Mouse (Mus musculus) forebrain, embryonic 11.5 days (tissue): Measurements from ENCODE around the gene Gm49510. TPM values are rescaled to one million over a fixed set of nuclear protein-coding genes. Genes with fewer than 3 reads are reported as not detected.

Experiments used
- ATAC-seq: fragments of 200-750 bp; cut with Nextera tagmentation; replicated peaks from 2 replicates; pipeline ENCODE4 v1.8.0; 2017; ENCODE audit warnings: moderate TSS enrichment; ENCODE audit not compliant: low FRiP score
- DNase-seq: peaks from one replicate; pipeline ENCODE4 v3.0.0-alpha.2; 2017; ENCODE audit warnings: low spot score
- H3K27ac ChIP-seq: fragments of 300-500 bp; sonication (generic); 2 replicates; pipeline ENCODE4 v1.5.1; 2014; ENCODE audit warnings: low read depth, low read length
- H3K27me3 ChIP-seq: fragments of 300-500 bp; sonication (generic); 2 replicates; pipeline ENCODE4 v1.6.1; 2014; ENCODE audit warnings: mild to moderate bottlenecking, low read length, mixed read lengths; ENCODE audit not compliant: control insufficient read depth, insufficient read depth
- H3K36me3 ChIP-seq: fragments of 300-500 bp; sonication (generic); 2 replicates; pipeline ENCODE4 v1.6.1; 2014; ENCODE audit warnings: mild to moderate bottlenecking, low read length, moderate library complexity, mixed read lengths; ENCODE audit not compliant: control insufficient read depth, insufficient read depth
- H3K4me1 ChIP-seq: fragments of 300-500 bp; sonication (generic); replicated peaks from 2 replicates; pipeline ENCODE4 v1.6.1; 2014; ENCODE audit warnings: low read length, mixed read lengths; ENCODE audit not compliant: control insufficient read depth, insufficient read depth
- H3K4me2 ChIP-seq: fragments of 300-500 bp; sonication (generic); 2 replicates; pipeline ENCODE4 v1.6.1; 2014; ENCODE audit warnings: low read depth, mild to moderate bottlenecking, low read length, moderate library complexity, mixed read lengths; ENCODE audit not compliant: severe bottlenecking
- H3K4me3 ChIP-seq: fragments of 300-500 bp; sonication (generic); 2 replicates; pipeline ENCODE4 v1.5.1; 2014; ENCODE audit warnings: low read depth, low read length
- H3K9ac ChIP-seq: fragments of 300-500 bp; sonication (generic); 2 replicates; pipeline ENCODE4 v1.6.1; 2014; ENCODE audit warnings: low read length
- H3K9me3 ChIP-seq: fragments of 300-500 bp; sonication (generic); 2 replicates; pipeline ENCODE4 v1.6.1; 2016; ENCODE audit warnings: low read length, mixed read lengths; ENCODE audit not compliant: control insufficient read depth
- WGBS: fragments of 180-500 bp; shearing (Covaris S2); extraction: QIAGEN DNeasy Blood & Tissue Kit; methylation state at CpG from one replicate; pipeline ENCODE4 v1.1.7; 2014; 5-methylcytosine and 5-hydroxymethylcytosine counted together
- polyA plus RNA-seq: library from polyadenylated mRNA; unstranded; fragments of >200 nt; fragmentation: Nextera tagmentation; extraction: Ambion mirVana; gene quantifications from 2 replicates; pipeline ENCODE4 v1.2.1, GENCODE M21; 2014

The Gm49510 gene
- polyA plus RNA-seq, 1 experiment from 2014 or later = 0.13 TPM

DNA sequence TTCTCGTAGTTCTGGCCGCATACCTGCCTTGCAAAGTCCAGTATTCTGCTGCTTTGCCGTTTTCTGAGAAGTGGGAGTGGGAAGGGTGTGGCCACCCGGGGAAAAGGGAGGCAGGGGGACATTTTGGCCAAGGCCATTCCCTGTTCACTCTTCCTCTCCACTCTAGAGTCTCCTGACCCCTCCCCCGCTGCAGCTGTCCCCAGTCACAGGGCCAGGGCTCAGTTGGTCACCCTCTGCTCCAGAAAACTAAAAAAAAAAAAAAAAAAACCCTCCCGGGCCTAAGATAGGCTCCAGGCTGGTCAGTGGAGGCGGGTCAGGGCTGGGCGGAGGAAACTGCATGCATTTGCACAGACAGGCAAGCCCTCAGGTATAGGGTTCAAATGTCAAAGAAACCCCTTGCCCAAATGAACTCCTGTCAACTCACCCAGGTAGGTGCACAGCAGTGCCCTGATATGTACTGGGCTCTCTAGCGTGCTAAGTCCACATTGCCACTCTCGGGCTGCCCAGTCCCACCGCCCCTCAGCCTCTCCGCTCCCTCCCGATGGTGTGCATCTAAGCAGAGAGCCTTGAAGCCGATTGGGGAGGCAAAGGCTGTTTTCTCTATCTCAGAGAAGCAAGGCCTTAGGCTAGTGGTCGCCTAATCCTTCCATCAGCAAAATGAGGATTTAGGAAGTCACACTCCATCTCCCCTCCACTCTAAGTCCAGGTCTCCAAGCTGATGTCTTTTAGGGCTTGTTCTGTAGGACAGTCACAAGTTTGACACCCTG is 27.7 kb downstream of the Gm49510 start:
- DNase-seq = no peak
- H3K4me1 ChIP-seq = peaks cover 22% of the 10 kb centered on the region
- peak overlapping the region; percentile 59 for H3K4me2 ChIP-seq
- H3K27me3 ChIP-seq = peaks cover 4% of the 10 kb centered on the region; the same call in 1 of the 2 replicates
- 0 out of 2 replicates have a peak, but pooled peaks have one; percentile 25 for ATAC-seq
- 16% methylated on average over 15 of the region's 15 CpGs for WGBS
- peak overlapping the region; percentile 28 for H3K4me3 ChIP-seq
- H3K27ac ChIP-seq = no peak overlapping the region
- no peaks in the 10 kb centered on the region for H3K36me3 ChIP-seq
- H3K9me3 ChIP-seq = no peaks in the 10 kb centered on the region
- H3K9ac ChIP-seq = no peak overlapping the region; the same call in 1 of the 2 replicates

DNA sequence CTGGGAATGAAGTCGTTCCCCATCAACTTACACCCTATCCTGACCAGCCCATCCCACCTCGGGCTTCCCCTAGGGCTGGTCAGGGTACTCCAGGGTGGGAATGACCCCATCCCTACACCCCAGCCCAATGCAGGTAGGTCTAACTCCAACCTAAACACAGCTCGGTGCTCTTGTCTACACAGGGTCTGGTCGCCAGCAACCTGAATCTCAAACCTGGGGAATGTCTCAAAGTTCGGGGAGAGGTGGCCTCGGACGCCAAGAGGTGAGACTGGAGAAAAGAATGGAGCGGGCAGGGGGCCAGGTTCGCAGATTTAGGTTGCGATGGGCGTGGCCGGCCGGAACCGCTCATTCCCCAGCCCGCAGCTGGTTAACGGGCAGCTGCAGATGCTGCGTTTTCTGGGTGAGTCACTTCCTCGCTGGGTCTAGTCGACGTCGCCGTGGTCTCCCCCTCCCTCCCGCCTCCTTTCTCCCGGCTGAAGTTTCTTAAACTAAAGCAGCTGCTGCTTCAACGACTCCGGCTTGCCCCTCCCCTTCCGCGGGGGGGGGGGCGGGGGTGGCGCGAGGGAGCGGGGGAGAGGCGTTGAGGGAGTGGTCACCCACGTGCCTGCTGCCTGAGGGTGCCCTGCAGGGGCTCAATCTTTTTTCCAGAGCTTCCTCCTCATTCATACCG is 28.5 kb downstream of the Gm49510 start:
- DNase-seq (peak; percentile 89), ATAC-seq (peak; percentile 58)
- Histone ChIP-seq H3K9ac (peak overlapping the region; percentile 45), H3K9me3 (no peaks in the 10 kb centered on the region), H3K27ac (no peak overlapping the region), H3K27me3 (peaks cover 4% of the 10 kb centered on the region; the same call in 1 of the 2 replicates), H3K4me3 (peak overlapping the region; percentile 28), H3K4me1 (peaks cover 22% of the 10 kb centered on the region), H3K36me3 (no peaks in the 10 kb centered on the region), H3K4me2 (peak overlapping the region; percentile 59)
- under 1% methylated on average over 33 of the region's 35 CpGs for WGBS

DNA sequence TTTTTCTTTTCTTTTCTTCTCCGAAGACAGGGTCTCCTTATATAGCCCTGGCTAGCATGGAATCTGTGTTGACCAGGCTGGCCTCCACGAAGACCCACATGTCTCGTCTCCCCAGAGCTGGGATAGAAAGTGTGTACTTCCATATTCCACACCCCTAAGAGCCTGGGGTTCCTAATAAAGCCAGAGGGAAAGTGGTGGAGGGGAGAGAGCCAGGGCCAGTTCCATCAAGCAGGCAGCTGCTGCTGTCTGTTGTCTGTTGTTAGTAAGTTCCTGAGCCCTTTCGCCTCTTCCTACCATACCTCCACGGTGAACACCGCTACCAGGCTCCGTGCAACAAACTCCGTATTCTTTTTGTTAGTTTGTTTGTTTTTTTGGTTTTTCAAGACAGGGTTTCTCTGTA is 29.1 kb downstream of the Gm49510 start:
- Histone ChIP-seq H3K36me3 (no peaks in the 10 kb centered on the region), H3K9me3 (no peaks in the 10 kb centered on the region), H3K27me3 (peaks cover 4% of the 10 kb centered on the region; the same call in 1 of the 2 replicates), H3K4me3 (peak overlapping the region; percentile 28; the same call in 1 of the 2 replicates), H3K9ac (no peak overlapping the region), H3K4me2 (peak overlapping the region; percentile 59), H3K27ac (0 out of 2 replicates have a peak overlapping the region, but pooled peaks have one; percentile 31), H3K4me1 (peaks cover 22% of the 10 kb centered on the region)
- DNase-seq = no peak
- 0 out of 2 replicates have a peak, but pooled peaks have one; percentile 3 for ATAC-seq
- WGBS = 51% methylated on average over 8 of the region's 8 CpGs

DNA sequence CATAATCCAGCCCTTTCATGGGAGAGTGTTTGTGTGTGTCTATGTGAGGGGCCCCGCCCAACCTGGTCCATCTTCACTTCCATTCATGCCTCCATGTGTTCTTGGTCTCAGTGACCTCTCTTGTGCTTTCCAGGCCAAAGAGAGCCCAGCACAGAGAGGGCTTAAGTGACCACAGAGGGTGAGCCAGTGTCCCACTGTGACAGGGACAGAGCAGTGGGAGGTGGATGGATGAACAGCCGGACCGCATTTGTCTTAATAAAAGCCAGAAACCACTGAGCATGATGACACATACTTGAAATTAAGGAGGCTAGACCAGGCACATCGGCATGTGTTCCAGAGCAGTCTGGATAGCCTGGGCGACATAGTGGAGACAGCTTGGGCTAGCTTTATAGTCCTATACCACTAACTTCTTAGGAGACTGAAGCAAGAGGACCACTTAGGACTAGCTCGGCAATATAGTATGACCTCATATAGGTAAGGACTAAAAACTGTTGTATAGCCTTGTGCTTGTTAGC is 30.8 kb downstream of the Gm49510 start:
- ATAC-seq (no peak), DNase-seq (peak; percentile 41)
- no peaks in the 10 kb centered on the region for H3K36me3 ChIP-seq
- WGBS = 94% methylated on average over 6 of the region's 6 CpGs
- no peak overlapping the region for H3K4me3 ChIP-seq
- H3K27ac ChIP-seq = no peak overlapping the region
- H3K9ac ChIP-seq = no peak overlapping the region
- no peaks in the 10 kb centered on the region for H3K9me3 ChIP-seq
- H3K4me1 ChIP-seq = peaks cover 22% of the 10 kb centered on the region
- no peak overlapping the region for H3K4me2 ChIP-seq
- H3K27me3 ChIP-seq = peaks cover 4% of the 10 kb centered on the region; the same call in 1 of the 2 replicates

DNA sequence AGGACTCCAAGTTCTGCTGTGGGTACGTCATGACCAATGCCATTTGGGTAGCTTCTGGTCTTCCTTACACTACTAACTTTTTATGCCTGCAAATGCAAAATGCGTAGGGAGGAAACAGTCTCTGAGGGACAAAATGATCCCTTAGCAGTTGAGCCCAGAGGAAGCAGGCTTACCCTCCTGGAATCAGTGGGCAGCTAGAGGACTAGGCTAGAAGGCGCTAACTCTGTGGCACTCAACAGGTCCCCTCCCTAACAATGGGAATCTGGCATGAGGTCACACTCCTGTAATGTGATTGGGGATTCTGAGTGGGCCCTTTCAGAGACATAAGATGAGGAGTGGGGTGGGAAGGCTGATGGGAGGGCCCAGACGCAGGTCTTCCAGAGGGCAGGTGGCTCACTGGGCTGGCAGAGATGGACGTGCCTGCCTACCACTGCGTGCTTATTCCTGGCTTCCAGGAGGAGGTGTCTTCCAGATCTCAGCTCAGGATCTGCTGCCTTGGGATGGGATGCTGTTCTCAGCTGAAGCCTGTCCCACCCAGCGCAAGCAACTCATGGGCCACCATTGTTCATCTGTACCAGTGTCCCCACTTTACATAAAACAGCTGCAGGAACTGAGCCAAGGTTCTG is 31.4 kb downstream of the Gm49510 start:
- H3K9me3 ChIP-seq = no peaks in the 10 kb centered on the region
- no peaks in the 10 kb centered on the region for H3K36me3 ChIP-seq
- peaks cover 25% of the 10 kb centered on the region for H3K4me1 ChIP-seq
- no peak overlapping the region for H3K27ac ChIP-seq
- 91% methylated on average over 7 of the region's 7 CpGs for WGBS
- peaks cover 4% of the 10 kb centered on the region; the same call in 1 of the 2 replicates for H3K27me3 ChIP-seq
- no peak overlapping the region for H3K9ac ChIP-seq
- no peak overlapping the region for H3K4me3 ChIP-seq
- ATAC-seq (no peak), DNase-seq (peak; percentile 45)
- no peak overlapping the region for H3K4me2 ChIP-seq

DNA sequence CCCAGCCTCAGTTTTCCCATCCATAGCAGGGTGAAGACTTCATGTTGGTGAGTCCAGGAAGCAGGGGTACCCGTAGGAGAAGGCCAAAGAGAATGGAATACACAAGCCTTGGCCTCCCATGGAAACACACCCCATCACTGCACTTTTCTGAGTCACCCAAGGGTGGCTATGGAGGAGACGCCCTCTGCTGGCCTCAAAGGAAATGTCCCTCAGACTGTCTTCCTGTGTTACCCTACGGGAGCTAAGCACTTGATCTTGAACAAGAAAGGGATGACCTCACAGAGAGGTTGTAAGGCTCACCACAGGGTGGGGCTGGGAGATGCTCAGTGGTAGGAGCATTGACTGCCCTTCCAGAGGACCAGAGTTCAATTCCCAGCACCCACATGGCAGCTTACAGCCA is 32.1 kb downstream of the Gm49510 start:
- no peak overlapping the region for H3K9ac ChIP-seq
- H3K4me2 ChIP-seq = no peak overlapping the region
- H3K36me3 ChIP-seq = no peaks in the 10 kb centered on the region
- no peak overlapping the region for H3K27ac ChIP-seq
- DNase-seq = peak; percentile 43
- 38% methylated on average over 3 of the region's 3 CpGs for WGBS
- ATAC-seq = no peak
- peaks cover 4% of the 10 kb centered on the region; the same call in 1 of the 2 replicates for H3K27me3 ChIP-seq
- H3K9me3 ChIP-seq = no peaks in the 10 kb centered on the region
- peaks cover 21% of the 10 kb centered on the region for H3K4me1 ChIP-seq
- H3K4me3 ChIP-seq = no peak overlapping the region

DNA sequence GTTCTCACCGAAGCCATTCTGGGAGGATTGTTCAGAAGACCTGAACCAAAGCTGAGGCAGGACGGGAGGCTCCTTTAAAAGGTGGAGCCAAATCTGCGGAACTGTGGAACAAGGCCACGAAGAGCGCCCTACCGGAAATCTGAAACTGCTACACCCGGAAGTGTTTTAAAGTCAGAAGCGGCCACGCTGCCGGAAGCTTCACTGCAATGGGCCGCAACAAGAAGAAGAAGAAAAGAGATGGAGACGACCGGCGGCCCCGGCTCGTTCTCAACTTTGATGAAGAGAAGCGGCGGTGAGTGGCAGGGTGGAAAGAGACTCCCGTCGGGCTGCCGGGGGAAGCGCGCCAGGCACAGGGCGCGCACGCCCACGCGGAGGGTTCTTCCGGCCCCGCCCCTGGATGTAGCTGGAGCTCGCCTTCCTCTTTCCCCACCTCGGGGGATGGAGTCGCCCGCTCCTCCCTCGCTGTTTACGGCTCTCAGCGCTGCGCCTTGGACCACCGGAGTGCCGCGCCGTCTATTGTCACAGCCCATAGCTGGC is 35.4 kb downstream of the Gm49510 start, which contains the start of gene Nol12:
Gene Nol12, plus strand, starts transcription at position 150 of the 537 bp plus-strand sequence.
- peak; percentile 88 for DNase-seq
- Histone ChIP-seq H3K4me1 (peaks cover 4% of the 10 kb centered on the region), H3K4me2 (peak within 1 kb of the TSS; percentile 76), H3K36me3 (peaks cover 3% of the 10 kb centered on the region; the same call in 1 of the 2 replicates), H3K27ac (peak within 1 kb of the TSS; percentile 48; the same call in 1 of the 2 replicates), H3K4me3 (peak within 1 kb of the TSS; percentile 77), H3K27me3 (no peaks in the 10 kb centered on the region), H3K9me3 (no peaks in the 10 kb centered on the region), H3K9ac (peak within 1 kb of the TSS; percentile 74)
- peak; percentile 87 for ATAC-seq
- under 1% methylated on average over 40 of the region's 42 CpGs for WGBS

DNA sequence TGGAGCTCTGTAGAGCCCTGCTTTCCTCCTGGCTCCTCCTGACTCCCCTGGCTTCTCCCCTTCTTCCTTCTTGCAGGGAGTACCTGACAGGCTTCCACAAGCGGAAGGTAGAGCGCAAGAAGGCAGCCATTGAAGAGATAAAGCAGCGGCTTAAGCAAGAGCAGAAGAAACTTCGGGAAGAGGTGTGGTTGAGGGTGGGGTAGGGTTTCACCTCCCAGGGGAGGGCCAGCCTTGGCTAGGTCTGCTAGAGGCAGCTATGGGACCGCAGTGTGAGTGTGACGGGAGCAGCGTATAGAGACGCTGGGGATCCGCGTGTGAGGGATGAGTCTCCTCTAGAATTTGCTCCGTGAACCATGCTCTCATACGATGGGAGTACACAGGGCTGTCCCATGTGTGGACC is 36.9 kb downstream of the Gm49510 start:
- H3K9ac ChIP-seq = no peak overlapping the region
- no peaks in the 10 kb centered on the region for H3K27me3 ChIP-seq
- H3K4me2 ChIP-seq = peak overlapping the region; percentile 76; the same call in 1 of the 2 replicates
- DNase-seq (peak; percentile 45), ATAC-seq (no peak)
- peaks cover 4% of the 10 kb centered on the region for H3K4me1 ChIP-seq
- no peak overlapping the region for H3K4me3 ChIP-seq
- 95% methylated on average over 12 of the region's 12 CpGs for WGBS
- H3K27ac ChIP-seq = no peak overlapping the region
- no peaks in the 10 kb centered on the region for H3K9me3 ChIP-seq
- peaks cover 10% of the 10 kb centered on the region; the same call in 1 of the 2 replicates for H3K36me3 ChIP-seq
